Mouse (Mus musculus) neural tube, embryonic 14.5 days (tissue): ENCODE data around the gene Vav2. TPM values are rescaled to one million over a fixed set of nuclear protein-coding genes. Genes with fewer than 3 reads are reported as not detected.

Source experiments
- ATAC-seq: fragments of 200-750 bp; cut with Nextera tagmentation; 2 replicates; pipeline ENCODE4 v1.8.0; 2017; ENCODE audit warnings: low read depth, mild to moderate bottlenecking, moderate TSS enrichment, moderate library complexity
- H3K27ac ChIP-seq: fragments of 300-500 bp; sonication (generic); 2 replicates; pipeline ENCODE4 v1.5.1; 2014; ENCODE audit warnings: low read depth, mild to moderate bottlenecking, control low read depth, low read length, moderate library complexity, mixed read lengths
- H3K27me3 ChIP-seq: fragments of 300-500 bp; sonication (generic); 2 replicates; pipeline ENCODE4 v1.6.1; 2014; ENCODE audit warnings: low read length; ENCODE audit not compliant: control insufficient read depth, insufficient read depth
- H3K36me3 ChIP-seq: fragments of 300-500 bp; sonication (generic); 2 replicates; pipeline ENCODE4 v1.6.1; 2014; ENCODE audit warnings: low read length, mixed read lengths; ENCODE audit not compliant: control insufficient read depth, insufficient read depth
- H3K4me1 ChIP-seq: fragments of 300-500 bp; sonication (generic); 2 replicates; pipeline ENCODE4 v1.6.1; 2014; ENCODE audit warnings: low read length; ENCODE audit not compliant: control insufficient read depth, insufficient read depth
- H3K4me2 ChIP-seq: fragments of 300-500 bp; sonication (generic); 2 replicates; pipeline ENCODE4 v1.6.1; 2014; ENCODE audit warnings: mild to moderate bottlenecking, low read depth, low read length, control low read depth
- H3K4me3 ChIP-seq: fragments of 300-500 bp; sonication (generic); 2 replicates; pipeline ENCODE4 v1.5.1; 2014; ENCODE audit warnings: low read depth, low read length, control low read depth, mixed read lengths
- H3K9ac ChIP-seq: fragments of 300-500 bp; sonication (generic); replicated peaks from 2 replicates; pipeline ENCODE4 v1.6.1; 2014; ENCODE audit warnings: low read depth, mild to moderate bottlenecking, control low read depth, low read length, mixed read lengths
- H3K9me3 ChIP-seq: fragments of 300-500 bp; sonication (generic); 2 replicates; pipeline ENCODE4 v1.6.1; 2016; ENCODE audit warnings: low read length; ENCODE audit not compliant: control insufficient read depth
- WGBS: fragments of 180-500 bp; shearing (Covaris S2); extraction: QIAGEN DNeasy Blood & Tissue Kit; methylation state at CpG from one replicate; pipeline ENCODE4 v1.1.7; 2014; 5-methylcytosine and 5-hydroxymethylcytosine counted together
- polyA plus RNA-seq: library from polyadenylated mRNA; unstranded; fragments of >200 nt; fragmentation: Nextera tagmentation; extraction: Ambion mirVana; gene quantifications from 2 replicates; pipeline ENCODE4 v1.2.1, GENCODE M21; 2014

The Vav2 gene
- polyA plus RNA-seq, 1 experiment from 2014 or later, result 14.5 TPM

GRCm38 (mm10) chr2:27328613-27329041, 98.2 kb downstream of the Vav2 start:
- Histone ChIP-seq H3K36me3 (no peaks in the 10 kb centered on the region), H3K4me2 (no peak overlapping the region), H3K27me3 (no peaks in the 10 kb centered on the region), H3K9ac (no peak overlapping the region), H3K4me3 (no peak overlapping the region), H3K9me3 (no peaks in the 10 kb centered on the region), H3K4me1 (peaks cover 19% of the 10 kb centered on the region; the same call in 1 of the 2 replicates), H3K27ac (no peak overlapping the region)
- ATAC-seq, result no peak

- no peaks in the 10 kb centered on the region for H3K36me3 ChIP-seq
- H3K9me3 ChIP-seq, result no peaks in the 10 kb centered on the region
- WGBS, result 75% methylated on average over 4 of the region's 4 CpGs
- no peak overlapping the region for H3K27ac ChIP-seq
- no peak overlapping the region for H3K9ac ChIP-seq
- no peaks in the 10 kb centered on the region for H3K27me3 ChIP-seq
- no peak overlapping the region for H3K4me2 ChIP-seq
- ATAC-seq, result no peak
- peaks cover 21% of the 10 kb centered on the region; the same call in 1 of the 2 replicates for H3K4me1 ChIP-seq
- no peak overlapping the region for H3K4me3 ChIP-seq
Observed at GRCm38 (mm10) chr2:27327886-27328285, 98.9 kb downstream of the Vav2 start.

- H3K9ac ChIP-seq, result no peak overlapping the region
- no peak overlapping the region for H3K27ac ChIP-seq
- no peak for ATAC-seq
- no peak overlapping the region for H3K4me2 ChIP-seq
- H3K36me3 ChIP-seq, result no peaks in the 10 kb centered on the region
- peaks cover 21% of the 10 kb centered on the region; the same call in 1 of the 2 replicates for H3K4me1 ChIP-seq
- H3K9me3 ChIP-seq, result no peaks in the 10 kb centered on the region
- H3K4me3 ChIP-seq, result no peak overlapping the region
- H3K27me3 ChIP-seq, result no peaks in the 10 kb centered on the region
- WGBS, result 84% methylated on average over 6 of the region's 6 CpGs
Observed at GRCm38 (mm10) chr2:27327076-27327475, 99.8 kb downstream of the Vav2 start.

- H3K27me3 ChIP-seq, result no peaks in the 10 kb centered on the region
- no peak overlapping the region for H3K27ac ChIP-seq
- ATAC-seq, result no peak
- H3K4me3 ChIP-seq, result no peak overlapping the region
- H3K9me3 ChIP-seq, result no peaks in the 10 kb centered on the region
- peaks cover 23% of the 10 kb centered on the region for H3K4me1 ChIP-seq
- H3K4me2 ChIP-seq, result no peak overlapping the region
- H3K36me3 ChIP-seq, result no peaks in the 10 kb centered on the region
- 75% methylated on average over 7 of the region's 7 CpGs for WGBS
- H3K9ac ChIP-seq, result no peak overlapping the region
Observed at GRCm38 (mm10) chr2:27326357-27326756, 100.5 kb downstream of the Vav2 start.

GRCm38 (mm10) chr2:27324690-27325089, 102.1 kb downstream of the Vav2 start:
- ATAC-seq, result no peak
- Histone ChIP-seq H3K4me1 (peaks cover 10% of the 10 kb centered on the region), H3K27ac (no peak overlapping the region), H3K4me2 (no peak overlapping the region), H3K27me3 (no peaks in the 10 kb centered on the region), H3K9me3 (no peaks in the 10 kb centered on the region), H3K4me3 (no peak overlapping the region), H3K36me3 (no peaks in the 10 kb centered on the region), H3K9ac (no peak overlapping the region)
- 31% methylated on average over 2 of the region's 2 CpGs for WGBS

- Histone ChIP-seq H3K36me3 (no peaks in the 10 kb centered on the region), H3K9ac (no peak overlapping the region), H3K4me2 (no peak overlapping the region), H3K27me3 (no peaks in the 10 kb centered on the region), H3K27ac (no peak overlapping the region), H3K4me3 (no peak overlapping the region), H3K4me1 (peaks cover 6% of the 10 kb centered on the region), H3K9me3 (no peaks in the 10 kb centered on the region)
- WGBS, result 8% methylated on average over 6 of the region's 6 CpGs
- no peak for ATAC-seq
Observed at GRCm38 (mm10) chr2:27321431-27321875, 105.4 kb downstream of the Vav2 start.

GRCm38 (mm10) chr2:27320820-27321219, 106.0 kb downstream of the Vav2 start:
- H3K9ac ChIP-seq, result no peak overlapping the region
- no peak overlapping the region for H3K27ac ChIP-seq
- H3K9me3 ChIP-seq, result no peaks in the 10 kb centered on the region
- H3K4me2 ChIP-seq, result no peak overlapping the region
- H3K27me3 ChIP-seq, result no peaks in the 10 kb centered on the region
- H3K4me3 ChIP-seq, result no peak overlapping the region
- WGBS, result 56% methylated on average over 8 of the region's 8 CpGs
- no peak for ATAC-seq
- H3K36me3 ChIP-seq, result no peaks in the 10 kb centered on the region
- H3K4me1 ChIP-seq, result peaks cover 6% of the 10 kb centered on the region

GRCm38 (mm10) chr2:27318606-27319005, 108.2 kb downstream of the Vav2 start:
- no peaks in the 10 kb centered on the region for H3K27me3 ChIP-seq
- no peaks in the 10 kb centered on the region for H3K36me3 ChIP-seq
- H3K9me3 ChIP-seq, result no peaks in the 10 kb centered on the region
- WGBS, result 69% methylated on average over 4 of the region's 4 CpGs
- no peak overlapping the region for H3K9ac ChIP-seq
- ATAC-seq, result no peak
- H3K4me2 ChIP-seq, result no peak overlapping the region
- peak overlapping the region; percentile 44; the same call in 1 of the 2 replicates for H3K27ac ChIP-seq
- peaks cover 5% of the 10 kb centered on the region for H3K4me1 ChIP-seq
- no peak overlapping the region for H3K4me3 ChIP-seq

GRCm38 (mm10) chr2:27318197-27318596, 108.6 kb downstream of the Vav2 start:
- Histone ChIP-seq H3K4me1 (peaks cover 3% of the 10 kb centered on the region), H3K9ac (no peak overlapping the region), H3K4me2 (no peak overlapping the region), H3K27ac (peak overlapping the region; percentile 44; the same call in 1 of the 2 replicates), H3K36me3 (no peaks in the 10 kb centered on the region), H3K4me3 (no peak overlapping the region), H3K27me3 (no peaks in the 10 kb centered on the region), H3K9me3 (no peaks in the 10 kb centered on the region)
- no peak for ATAC-seq
- WGBS, result 42% methylated on average over 1 of the region's 1 CpGs
